Mouse (Mus musculus): ENCODE measurements around the gene Kdm6b. TPM values are rescaled to one million over a fixed set of nuclear protein-coding genes. Genes with fewer than 3 reads are reported as not detected.
"Not testable (repeated sequence)": the region's sequence is repeated elsewhere in the genome, so short reads cannot be mapped to it uniquely, and the experiment has no call there.

Gene Kdm6b
- total RNA-seq, 2 experiments from 2014 or later, result 26.1 to 29.1 TPM

DNA sequence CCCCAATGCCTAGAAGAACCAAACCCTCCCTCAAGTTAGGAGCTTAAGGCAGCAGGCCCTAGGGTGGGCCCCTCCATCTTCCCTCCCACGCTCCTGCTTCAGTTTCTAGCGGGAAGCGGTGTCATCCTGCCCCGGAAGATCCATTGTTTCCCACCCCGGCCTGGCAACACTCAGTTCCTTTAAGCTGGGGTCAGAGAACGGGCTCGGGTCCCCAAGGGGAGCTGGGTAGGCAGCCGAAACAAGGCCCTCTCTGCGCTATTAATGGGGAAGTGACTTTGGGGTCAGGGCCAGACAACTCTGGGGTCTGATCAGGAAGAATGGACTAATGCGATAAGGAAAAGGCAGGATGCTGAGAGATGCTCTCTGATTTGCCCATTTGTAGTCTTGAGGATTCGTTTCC lies 16.7 kb downstream of the Kdm6b start:
- peak; percentile 62 to 67 for DNase-seq
- intact Hi-C loops (cut with DNase I), result loop anchor here (5.0 kb wide), 1 partner anchor 299 kb away; the partner anchor contains the start of gene Per1

DNA sequence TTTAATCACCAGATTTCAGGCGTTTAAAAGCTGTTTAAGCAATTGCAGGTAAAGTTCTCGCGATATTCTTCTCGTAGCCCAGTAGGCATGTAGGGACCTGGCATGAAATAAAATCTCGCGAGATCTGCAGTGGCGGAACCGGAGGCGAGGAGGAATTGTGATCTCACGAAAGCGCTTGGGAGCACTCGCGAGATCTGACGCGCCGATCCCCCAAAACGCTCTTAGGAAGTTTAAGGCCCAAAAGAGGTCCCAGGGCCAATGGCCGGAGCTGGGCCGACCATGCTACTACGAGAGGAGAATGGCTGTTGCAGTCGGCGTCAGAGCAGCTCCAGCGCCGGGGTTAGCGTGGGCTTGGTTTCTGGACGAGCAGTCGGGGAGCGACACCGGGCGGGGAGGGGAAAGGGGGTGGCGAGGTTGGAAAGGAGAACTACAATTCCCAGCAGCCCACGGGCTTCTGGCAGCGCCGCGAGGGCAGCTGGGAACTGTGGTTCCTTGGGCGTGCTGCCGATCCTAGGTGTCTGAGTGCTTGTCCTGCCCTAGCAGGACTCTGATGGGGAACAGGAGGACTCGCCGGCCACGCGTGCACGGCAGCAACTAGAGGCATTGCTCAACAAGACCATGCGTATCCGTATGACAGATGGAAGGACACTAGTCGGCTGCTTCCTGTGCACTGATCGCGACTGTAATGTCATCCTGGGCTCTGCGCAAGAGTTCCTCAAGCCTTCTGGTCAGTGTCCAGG lies 17.7 kb downstream of the Kdm6b start:
- intact Hi-C loops (cut with DNase I), result loop anchor here (5.0 kb wide), 1 partner anchor 299 kb away; the partner anchor contains the start of gene Per1
- peak; percentile 92 to 97 for DNase-seq

DNA sequence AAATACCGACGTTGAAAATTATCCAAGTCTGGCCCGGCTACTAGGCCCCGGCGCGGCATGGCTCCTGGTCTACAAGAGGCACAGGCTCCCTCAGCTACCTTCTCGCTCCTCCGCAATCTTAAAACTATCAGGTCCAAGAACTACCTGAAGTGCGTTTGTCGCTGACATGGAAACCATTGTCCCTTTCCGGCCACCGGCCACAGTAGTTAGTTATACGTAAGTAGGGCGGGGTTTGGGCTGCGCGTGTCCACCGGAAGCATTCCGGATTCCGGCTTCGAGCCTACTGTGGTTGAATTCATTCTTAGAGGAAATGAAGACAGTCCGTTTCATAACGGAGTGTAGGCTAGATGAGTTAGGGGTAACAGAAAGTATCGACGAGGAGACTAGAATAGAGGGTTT lies 18.2 kb downstream of the Kdm6b start, which contains the start of the genes Naa38 and Cyb5d1:
Gene Naa38 (plus strand): TSS at position 253 of the 399 bp plus-strand sequence.
Gene Cyb5d1 (minus strand): TSS at position 397 of the 399 bp plus-strand sequence.
- peak; percentile 89 to 91 for DNase-seq
- intact Hi-C loops (cut with DNase I), result loop anchor here (5.0 kb wide), 1 partner anchor 298 kb away; the partner anchor contains the start of gene Per1

DNA sequence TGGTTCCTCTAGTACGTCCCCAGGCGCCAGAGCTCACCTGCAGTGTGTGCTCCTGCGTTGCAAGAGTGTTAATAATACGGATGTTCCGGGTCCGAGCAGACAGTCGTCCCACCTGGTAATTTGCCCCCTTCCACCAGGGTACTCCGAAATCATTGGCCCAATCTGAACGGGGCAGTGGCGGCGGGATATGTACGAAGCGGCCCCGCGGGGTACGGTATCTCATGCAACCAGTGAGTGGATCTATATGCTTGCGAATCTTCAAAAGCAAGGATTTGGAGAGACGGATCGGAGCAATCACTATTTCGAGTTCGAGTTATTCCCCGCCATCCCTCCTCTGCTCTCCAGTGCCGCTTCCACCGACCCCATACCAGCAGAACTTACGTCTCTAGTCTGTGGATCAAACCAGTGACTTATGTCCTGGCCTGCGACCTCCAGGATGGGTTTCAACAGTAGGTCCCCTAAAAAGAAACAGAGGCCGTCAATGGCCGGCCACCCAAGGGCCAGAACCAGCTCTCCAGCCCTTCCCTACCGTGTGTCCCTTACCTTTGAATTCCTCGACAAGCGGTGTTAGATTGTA lies 18.8 kb downstream of the Kdm6b start:
- not testable (repeated sequence) for DNase-seq
- intact Hi-C loops (cut with DNase I), result loop anchor here (5.0 kb wide), 1 partner anchor 297 kb away; the partner anchor contains the start of gene Per1

DNA sequence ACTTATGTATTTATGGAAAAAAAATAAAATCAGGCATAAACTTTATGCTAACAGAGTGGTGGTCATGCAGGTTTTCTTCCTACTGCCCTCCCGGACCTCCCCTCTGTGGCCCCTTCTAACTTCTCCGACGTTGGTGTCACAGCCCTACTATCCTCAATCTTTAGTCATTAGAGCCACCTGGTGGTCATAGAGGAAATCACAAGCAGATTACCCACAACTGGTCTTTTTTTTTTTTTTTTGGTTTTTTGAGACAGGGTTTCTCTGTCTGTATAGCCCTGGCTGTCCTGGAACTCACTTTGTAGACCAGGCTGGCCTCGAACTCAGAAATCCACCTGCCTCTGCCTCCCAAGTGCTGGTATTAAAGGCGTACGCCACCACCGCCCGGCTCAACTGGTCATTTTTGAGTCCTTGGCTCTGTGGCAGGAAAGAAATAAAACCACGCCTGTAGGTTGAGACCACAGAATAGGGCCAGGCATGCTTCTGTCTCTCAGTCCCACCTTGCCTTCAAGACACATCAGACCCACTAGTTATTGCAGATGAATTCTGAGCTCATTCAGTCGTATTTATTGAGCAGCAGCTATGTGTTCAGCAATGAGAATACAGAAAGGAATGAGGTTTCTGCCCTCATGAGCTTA lies 23.0 kb downstream of the Kdm6b start:
- intact Hi-C loops (cut with DNase I), result loop anchor here (1.0 kb wide), 1 partner anchor 121 kb away; no protein-coding TSS in a partner anchor
- DNase-seq, result peak; percentile 65 to 72

DNA sequence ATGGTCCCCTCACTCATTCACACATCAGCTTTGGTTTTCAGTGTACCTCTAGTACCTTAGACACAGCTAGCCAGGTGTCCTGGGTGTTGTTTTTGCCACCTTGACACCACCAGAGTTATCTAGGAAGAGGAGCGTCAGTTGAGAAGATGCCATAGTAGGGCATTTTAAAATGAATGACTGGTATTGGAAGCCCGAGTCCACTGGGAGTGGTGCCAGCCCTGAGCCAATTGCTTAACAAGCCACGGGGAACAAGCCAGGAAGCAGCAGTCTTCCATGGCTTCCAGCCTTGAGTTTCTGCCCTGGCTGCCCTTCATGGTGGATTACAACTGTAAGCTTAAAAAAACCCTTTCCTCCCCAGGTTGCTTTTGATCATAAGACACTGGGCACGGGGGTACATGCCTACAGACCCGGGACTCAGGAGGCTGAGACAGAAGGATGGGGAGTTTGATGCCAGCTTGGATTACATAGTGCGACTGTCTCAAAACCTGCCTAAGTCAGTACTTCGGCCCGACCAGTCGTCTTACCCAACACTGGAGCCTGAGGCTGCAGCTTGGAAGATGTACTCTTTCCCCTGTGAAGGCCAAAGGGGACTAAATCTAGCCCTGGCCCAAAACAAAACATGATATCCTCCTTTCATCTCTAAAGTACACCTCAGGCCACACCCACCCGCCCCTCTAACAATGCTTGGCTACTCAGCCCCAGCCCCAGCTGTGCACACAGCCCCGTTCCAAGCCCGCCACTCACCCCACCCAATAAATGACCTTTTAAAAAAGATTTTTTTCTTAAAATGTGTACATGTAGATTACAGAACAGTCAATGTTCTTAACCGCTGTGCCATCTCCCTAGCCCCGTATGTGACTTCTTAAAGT lies 23.7 kb downstream of the Kdm6b start:
- peak in 1 of 2 experiments; percentile 42 for DNase-seq
- intact Hi-C loops (cut with DNase I), result loop anchor here (1.0 to 5.0 kb wide), 3 partner anchors 57 to 197 kb away; no protein-coding TSS in a partner anchor

DNA sequence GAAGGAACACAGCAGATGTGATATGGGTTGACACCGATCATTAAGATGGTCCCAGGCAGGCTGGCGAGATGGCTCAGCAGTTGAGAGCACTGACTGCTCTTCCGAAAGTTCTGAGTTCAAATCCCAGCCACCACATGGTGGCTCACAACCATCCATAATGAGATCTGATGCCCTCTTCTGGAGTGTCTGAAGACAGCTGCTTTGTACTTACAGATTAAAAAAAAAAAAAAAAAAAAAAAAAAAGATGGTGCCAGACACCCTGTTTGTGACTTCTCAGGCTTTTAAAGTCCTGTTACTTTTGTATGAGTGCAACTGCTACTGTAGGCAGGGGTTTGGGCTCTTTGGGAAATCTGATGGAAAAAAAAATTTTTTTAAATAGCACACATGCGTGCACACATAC lies 24.8 kb downstream of the Kdm6b start:
- DNase-seq, result no peak
- intact Hi-C loops (cut with DNase I), result loop anchor here (1.0 to 5.0 kb wide), 3 partner anchors 17 to 196 kb away; no protein-coding TSS in a partner anchor

DNA sequence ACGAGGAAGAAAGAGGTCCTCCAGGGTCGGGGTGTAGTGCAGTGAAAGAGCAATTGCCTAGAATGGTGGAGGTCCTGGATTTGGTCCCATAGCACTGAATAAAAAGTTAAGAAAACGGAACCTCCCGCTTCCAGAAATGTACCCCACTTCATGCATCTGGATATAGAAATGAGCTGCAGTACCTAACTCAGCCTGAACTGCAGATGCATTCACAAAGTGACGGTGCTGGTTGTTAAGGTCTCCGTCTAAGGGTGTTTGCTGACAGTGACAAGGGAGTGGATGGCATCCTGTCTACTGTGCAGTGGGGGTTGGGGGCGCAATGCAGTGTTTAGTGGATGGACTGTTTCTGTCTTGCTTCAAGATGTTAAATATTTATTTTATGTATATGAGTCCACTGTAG lies 26.7 kb downstream of the Kdm6b start:
- intact Hi-C loops (cut with DNase I), result loop anchor here (5.0 kb wide), 2 partner anchors 54 to 194 kb away; no protein-coding TSS in a partner anchor
- DNase-seq, result no peak

DNA sequence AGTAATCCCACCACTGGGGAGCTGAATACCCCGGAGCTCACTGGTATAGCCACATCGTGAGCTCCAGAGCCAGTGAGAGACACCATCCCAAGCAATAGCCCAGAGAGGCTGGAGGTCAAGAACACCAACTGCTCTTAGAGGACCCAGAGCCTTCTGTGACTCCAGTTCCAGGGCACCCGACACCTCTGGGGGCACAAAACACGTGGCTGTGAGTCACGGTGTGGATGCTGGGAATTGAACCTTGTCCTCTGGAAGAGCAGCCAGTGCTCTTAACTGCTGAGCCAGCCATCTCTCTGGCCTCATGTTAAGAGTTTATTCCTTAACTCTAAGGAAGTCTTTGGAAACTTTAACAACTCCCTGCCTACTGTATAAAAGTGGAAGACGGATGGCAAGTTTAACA lies 28.5 kb downstream of the Kdm6b start:
- intact Hi-C loops (cut with DNase I), result loop anchor here (5.0 kb wide), 2 partner anchors 53 to 193 kb away; no protein-coding TSS in a partner anchor
- no peak for DNase-seq

DNA sequence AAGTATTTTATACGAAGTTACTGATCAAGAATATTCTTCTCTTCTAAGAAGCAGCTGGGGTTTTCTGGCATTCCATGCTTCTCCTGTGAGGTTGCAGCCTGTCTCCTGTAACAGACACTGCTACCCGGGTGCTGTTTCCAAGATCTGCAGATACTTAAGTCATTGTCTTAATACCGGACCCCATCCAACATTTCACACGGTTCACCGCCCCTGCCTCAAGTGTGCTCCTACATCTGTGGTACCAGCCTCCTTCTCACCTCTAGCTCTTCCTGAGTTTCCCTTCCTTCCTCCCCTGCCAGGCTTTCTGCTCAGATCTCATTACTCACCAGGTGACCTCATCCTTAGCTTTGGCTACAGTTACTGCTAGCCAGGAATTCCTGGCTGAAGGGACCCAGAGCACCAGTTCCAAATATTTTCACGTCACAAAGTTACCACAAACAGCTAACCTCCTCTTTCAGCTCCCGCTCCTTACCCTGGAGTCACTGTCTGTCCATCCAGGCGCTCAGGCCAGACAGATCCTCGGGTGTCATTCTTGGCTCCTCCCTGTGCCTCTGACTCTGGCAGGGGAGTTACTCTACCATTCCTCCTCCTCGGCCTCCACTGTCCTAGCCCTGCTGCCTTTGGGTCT lies 30.9 kb downstream of the Kdm6b start:
- DNase-seq, result no peak
- intact Hi-C loops (cut with DNase I), result no loop called here

DNA sequence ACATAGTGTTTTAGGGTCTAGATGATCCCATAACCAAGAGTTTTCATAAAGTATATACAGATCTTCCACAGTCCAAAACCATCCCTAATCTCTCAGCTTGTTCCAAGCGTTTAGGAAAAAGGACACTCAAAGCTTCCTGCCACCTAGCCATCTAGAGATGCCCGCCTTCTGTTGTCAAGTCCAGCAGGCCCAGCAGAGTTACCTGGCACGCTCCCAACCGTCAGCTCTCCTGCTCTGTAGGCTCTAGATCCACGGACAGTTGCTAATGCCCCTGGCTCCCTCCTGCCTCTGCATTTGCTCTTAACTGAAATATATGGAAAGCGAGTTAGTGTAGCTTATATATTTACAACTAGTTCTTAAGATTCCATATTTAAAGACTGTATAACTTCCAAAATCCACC lies 32.1 kb downstream of the Kdm6b start:
- intact Hi-C loops (cut with DNase I), result no loop called here
- DNase-seq, result no peak

DNA sequence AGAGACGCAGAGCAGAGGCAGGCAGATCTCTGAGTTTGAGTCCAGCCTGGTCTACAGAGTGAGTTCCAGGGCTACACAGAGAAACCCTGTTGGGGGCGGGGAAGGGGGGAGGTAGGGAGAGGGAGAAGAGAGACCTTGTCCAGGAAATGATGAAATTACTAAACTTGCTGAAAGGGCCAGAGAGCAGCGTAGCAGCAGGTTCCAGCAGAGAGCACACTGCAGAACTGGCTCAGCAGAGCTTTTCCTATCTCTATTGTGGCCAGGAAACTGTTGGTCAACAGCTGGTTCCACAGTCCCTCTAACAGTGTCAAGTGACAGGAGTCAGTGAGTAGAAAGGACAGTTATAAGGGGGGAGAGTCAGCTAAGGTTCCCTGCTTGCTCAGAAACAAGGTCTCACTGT lies 33.9 kb downstream of the Kdm6b start:
- intact Hi-C loops (cut with DNase I), result no loop called here
- DNase-seq, result no peak

DNA sequence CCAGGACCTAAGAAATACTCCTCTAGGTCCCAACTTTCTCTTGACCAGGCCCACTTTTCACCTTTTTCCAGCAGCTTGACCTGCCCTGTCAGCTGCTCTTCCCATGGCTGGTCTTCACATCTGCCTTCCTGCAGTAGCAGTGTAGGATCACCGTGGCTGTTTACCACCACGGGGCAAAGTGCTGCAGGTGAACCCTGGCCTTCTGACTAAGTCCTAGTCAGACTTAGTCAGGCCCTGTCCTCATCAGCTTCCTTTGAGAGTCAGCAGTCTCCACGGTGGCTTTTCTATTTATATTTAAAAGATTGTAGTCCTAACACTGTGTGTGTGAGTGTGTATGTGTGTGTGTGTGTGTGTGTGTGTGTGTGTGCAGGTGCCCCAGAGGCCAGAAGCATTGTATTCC lies 35.7 kb downstream of the Kdm6b start:
- intact Hi-C loops (cut with DNase I), result no loop called here
- no peak for DNase-seq

DNA sequence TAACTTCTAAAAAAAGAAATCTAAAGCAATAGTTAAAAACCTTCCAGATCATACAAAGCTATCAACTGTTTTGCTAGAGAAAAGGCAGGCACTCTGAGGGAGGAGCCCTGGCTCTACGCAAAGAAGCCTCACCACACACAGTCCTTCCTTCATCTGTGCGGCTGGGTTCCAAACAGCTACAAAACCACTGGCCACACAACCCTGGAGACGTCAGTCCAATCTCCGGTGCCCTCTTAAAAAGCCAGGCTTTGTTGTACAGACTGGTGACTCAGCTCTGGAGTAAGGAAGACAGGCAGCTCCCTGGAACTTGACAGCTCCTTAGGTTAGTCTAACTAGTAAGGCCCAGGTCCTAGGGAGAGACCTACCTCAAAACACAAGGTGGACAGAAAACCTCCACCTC lies 37.8 kb downstream of the Kdm6b start:
- intact Hi-C loops (cut with DNase I), result no loop called here
- no peak for DNase-seq

DNA sequence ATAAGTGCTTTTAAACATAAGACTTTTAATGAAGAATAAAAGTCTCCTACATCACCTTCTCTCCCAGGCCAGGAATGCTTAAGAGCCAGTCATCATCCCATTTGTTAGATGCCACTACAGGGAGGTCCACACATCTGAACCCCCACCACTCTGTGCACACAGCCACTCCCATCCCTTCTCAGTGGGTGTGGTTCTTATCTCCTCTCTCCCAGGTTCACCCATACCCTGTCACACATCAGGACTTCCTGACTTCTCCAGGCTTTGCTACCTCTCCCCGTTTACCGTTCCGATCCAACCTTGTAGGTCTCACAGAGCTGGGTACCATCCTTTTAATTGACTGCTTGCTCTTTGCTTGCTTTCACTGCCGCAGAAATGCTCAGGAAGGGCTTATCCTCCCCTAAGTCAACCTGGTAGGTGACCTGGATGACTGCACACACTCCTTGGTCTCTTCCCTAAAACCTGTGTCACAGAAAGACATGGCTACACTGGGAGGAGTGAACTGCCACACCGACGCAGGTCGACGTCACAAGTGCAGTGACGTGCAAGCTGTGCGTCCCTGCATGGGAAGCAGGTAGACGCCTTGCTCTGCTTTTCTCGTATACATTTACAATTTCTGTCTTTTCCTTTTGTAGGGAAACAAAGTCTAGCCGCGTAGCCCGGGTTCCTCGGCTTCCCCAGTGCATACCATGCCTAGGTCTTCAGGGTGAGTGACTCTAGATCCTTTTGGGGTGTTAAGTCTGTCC lies 40.1 kb downstream of the Kdm6b start:
- intact Hi-C loops (cut with DNase I), result no loop called here
- no peak for DNase-seq

DNA sequence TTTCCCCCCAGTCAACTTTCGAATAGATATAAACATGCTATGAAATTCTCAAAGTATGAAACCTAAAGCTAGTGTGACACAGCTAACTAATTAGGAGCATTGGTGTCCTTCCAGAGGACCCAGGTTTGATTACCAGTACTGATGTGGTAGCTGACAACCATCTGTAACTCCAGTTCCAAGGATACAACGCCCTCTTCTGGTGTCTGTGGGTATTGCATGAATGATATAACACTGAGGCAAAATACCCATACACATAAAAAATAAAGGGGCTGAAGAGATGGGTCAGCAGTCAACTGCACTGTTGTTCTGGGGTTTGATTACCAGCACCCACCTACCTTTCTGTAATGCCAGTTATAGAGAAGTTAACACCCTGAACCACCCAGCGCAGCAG lies 40.7 kb downstream of the Kdm6b start:
- intact Hi-C loops (cut with DNase I), result no loop called here
- no peak for DNase-seq

DNA sequence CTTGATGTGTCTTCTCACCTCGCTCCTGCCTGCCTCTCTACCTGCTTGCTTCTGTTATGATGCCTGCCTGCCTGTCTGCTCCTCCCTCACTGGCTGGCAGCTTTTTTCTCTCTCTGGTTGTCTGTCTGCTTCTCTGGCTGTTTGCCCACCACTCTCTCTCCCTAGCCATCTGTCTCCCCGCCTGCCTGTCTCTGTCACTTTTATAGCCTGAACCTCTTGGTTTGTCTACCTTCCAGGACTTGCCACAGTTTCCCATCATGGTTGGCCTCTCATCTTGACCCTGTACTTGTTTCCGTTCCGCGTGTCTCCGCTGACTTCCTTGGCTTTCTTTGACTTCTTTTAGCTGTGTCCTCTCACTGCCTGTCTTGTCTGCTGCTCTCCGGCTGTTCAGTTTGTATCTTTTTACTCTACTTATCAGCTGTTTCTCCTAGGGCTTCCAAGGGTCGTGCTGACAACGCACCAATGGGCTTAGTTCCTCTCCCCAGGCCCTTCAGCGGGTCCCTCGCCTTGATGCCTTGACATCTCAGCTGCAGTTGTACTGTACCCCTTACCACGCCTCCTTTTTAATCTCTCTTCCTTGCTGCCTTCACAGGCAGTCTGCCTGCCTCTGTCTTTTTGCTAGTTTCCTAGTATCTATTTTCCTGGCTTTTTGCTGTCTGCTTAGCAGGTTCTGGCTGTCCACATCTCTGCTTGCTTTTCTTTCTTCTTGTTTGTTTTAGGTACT lies 41.3 kb downstream of the Kdm6b start:
- intact Hi-C loops (cut with DNase I), result no loop called here
- DNase-seq, result no peak

DNA sequence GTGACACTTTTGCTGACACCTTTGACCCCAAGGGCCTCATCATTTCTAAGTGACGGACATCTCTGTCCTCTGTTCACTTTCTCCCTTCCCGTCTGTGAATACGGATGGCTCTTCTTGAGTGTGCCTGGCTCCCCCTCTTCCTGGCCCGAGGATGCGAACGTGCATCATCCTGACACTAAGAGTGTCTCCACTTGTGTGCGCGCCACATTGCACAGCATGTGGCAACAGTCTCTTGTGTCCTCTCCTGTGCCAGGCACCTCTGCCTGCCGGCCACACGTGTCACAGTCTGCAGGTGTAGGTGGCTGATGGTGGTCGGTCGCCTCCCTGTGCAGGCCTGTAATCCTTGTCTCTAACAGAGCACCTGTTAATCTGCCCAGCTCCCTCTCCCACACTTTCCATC lies 41.9 kb downstream of the Kdm6b start:
- intact Hi-C loops (cut with DNase I), result loop anchor here (1.0 kb wide), 1 partner anchor 17 kb away; no protein-coding TSS in a partner anchor
- no peak for DNase-seq
